Mouse (Mus musculus): ENCODE measurements around the gene Prl3d3.
"Not testable (repeated sequence)": the region's sequence is repeated elsewhere in the genome, so short reads cannot be mapped to it uniquely, and the experiment has no call there.

The Prl3d3 gene

DNA sequence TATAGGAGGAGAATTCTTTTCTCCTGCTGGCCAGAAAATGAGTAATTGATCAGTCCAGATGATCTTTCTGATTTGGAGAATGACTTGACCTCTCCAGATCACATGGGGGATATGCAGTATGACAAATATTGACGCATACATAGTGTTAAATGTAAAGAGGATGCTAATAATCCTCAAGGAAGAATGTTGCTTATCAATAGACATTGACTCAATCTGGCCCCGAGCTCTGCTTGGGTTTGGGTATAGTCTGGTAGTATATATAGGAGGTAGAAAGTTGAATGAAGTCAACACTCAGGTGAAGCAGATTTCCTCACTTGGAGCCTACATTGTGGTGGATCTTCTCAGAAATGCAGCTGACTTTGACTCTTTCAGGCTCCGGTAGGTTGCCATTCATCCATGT lies at the start of gene Prl3d3:
TSS of gene Prl3d3 (plus strand) at position 301 of the 400 bp plus-strand sequence.
- not testable (repeated sequence) for DNase-seq (ENCODE audit: low read depth)

DNA sequence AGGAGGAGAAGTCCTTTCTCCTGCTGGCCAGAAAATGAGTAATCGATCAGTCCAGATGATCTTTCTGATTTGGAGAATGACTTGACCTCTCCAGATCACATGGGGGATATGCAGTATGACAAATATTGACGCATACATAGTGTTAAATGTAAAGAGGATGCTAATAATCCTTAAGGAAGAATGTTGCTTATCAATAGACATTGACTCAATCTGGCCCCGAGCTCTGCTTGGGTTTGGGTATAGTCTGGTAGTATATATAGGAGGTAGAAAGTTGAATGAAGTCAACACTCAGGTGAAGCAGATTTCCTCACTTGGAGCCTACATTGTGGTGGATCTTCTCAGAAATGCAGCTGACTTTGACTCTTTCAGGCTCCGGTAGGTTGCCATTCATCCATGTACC lies 35.2 kb upstream of the Prl3d3 start, which contains the start of gene Prl3d2:
TSS of gene Prl3d2 (plus strand) at position 301 of the 400 bp plus-strand sequence.
- DNase-seq (ENCODE audit: low read depth) = not testable (repeated sequence)

DNA sequence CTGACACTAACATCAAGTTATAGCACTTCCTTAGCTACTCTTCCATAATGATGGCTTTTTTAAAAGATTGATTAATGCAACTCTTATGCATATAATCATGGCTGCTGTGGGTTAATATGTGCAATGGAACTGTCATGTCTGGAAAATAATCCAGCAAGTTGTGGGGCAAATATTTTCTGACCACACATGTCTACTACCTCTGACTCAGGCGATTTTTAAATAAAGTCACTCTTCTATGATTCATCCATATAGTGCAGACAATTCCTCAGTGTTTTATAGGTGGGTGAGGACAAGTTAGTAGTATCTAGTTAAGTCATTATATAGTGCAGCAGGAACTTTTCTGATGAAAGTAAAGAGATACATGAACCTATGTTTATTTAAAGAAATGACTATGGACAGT lies 8.3 kb upstream of the Prl3d3 start:
- DNase-seq (ENCODE audit: low read depth) = no peak

DNA sequence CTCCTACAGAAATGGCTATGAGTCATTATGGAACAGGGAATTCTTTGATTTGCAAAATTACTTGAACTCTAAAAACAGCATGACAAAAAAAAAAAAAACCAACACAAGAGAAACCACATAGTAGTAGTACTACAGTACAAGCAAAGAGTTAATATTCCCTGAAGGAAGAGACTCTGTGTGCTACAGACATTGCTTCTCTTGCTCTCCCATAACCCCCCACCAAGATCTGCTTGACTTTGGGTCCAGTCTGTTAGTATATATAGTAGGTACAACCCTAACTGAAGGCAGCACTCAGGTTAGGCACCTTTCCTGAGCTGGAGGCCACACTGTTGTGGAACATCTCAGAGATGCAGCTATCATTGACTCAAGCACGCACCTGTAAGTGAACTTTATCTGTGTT lies 39.8 kb downstream of the Prl3d3 start, which contains the start of gene Prl3c1:
TSS of gene Prl3c1 (plus strand) at position 301 of the 400 bp plus-strand sequence.
- DNase-seq (ENCODE audit: low read depth) = no peak

All from naive thymus-derived CD4-positive, alpha-beta T cell, adult 2 months (primary cell).